Mouse (Mus musculus): Measurements from ENCODE around the gene Cyba. TPM values are rescaled to one million over a fixed set of nuclear protein-coding genes. Genes with fewer than 3 reads are reported as not detected.

The Cyba gene
- 176 and 197 TPM in 2 replicates for polyA plus RNA-seq (2015; fragmentation: Nextera tagmentation; extraction: Ambion mirVana)

DNA sequence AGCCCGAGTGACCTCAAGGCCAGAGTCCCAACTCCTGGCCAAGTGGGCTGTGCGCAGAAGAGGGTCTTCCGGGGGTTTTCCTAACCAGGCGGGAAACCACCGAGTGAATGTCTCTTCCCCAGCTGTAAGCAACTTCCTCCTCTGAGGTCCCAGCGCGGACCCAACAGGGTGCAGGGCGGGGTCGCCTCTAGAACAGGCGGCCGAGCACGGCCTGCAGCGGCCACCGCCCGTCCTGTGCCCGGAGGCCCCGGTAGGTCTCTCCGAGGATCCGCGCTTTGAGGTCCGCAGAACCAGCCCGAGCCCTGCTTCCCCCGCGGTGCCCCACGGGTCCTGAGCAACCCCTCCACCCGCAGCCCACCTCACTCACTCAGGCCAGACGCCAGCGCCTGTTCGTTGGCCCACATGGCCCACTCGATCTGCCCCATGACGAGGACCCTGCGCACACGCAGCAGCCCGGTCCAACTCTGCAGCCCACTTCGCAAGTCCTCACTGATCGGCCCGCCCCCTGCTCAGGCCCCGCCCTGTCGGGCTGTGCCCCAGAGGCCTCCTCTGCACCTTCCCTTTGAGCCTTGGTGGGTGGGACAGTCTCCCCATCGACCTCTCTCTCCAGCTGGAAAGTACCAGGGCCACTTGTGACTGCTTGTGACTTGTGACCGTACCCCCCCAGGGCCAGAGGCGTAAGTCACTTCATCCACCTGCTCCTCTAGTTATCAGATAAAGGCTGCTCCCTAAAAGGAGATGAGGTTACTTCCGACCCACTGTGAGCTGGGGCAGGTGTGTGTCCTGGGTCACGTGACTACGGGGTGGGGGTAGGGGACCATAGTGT lies at the start of gene Cyba:
Gene Cyba (minus strand): TSS at position 488 of the 826 bp plus-strand sequence.
- Histone ChIP-seq H3K4me2 (peak within 1 kb of the TSS; percentile 96), H3K4me1 (replicated peaks) (peaks cover 23% of the 10 kb centered on the region), H3K27me3 (no peaks in the 10 kb centered on the region), H3K9ac (peak within 1 kb of the TSS; percentile 78), H3K36me3 (peaks cover 14% of the 10 kb centered on the region; the same call in 1 of the 2 replicates), H3K9me3 (replicated peaks) (no peaks in the 10 kb centered on the region), H3K4me3 (peak within 1 kb of the TSS; percentile 69), H3K27ac (peak within 1 kb of the TSS; percentile 81)
- WGBS: 4% methylated on average over 45 of the region's 45 CpGs
- peak; percentile 81 for ATAC-seq (replicated peaks; ENCODE audit: insufficient number of reproducible peaks, insufficient read depth, low FRiP score, low read depth)

- Histone ChIP-seq H3K27me3 (no peaks in the 10 kb centered on the region), H3K4me1 (replicated peaks) (no peaks in the 10 kb centered on the region), H3K4me3 (no peak overlapping the region), H3K9me3 (replicated peaks) (no peaks in the 10 kb centered on the region), H3K36me3 (peaks cover 91% of the 10 kb centered on the region), H3K27ac (no peak overlapping the region), H3K4me2 (no peak overlapping the region), H3K9ac (no peak overlapping the region)
- WGBS: 89% methylated on average over 8 of the region's 8 CpGs
- no peak for ATAC-seq (replicated peaks; ENCODE audit: insufficient number of reproducible peaks, insufficient read depth, low FRiP score, low read depth)
Observed at GRCm38 (mm10) chr8:122482448-122482847, 49.7 kb upstream of the Cyba start.

- H3K4me2 ChIP-seq: peak within 1 kb of the TSS; percentile 88
- peaks cover 32% of the 10 kb centered on the region for H3K4me1 ChIP-seq (replicated peaks)
- peak within 1 kb of the TSS; percentile 97 for H3K9ac ChIP-seq
- peak within 1 kb of the TSS; percentile 86 for H3K27ac ChIP-seq
- H3K9me3 ChIP-seq (replicated peaks): no peaks in the 10 kb centered on the region
- H3K36me3 ChIP-seq: peaks cover 39% of the 10 kb centered on the region
- ATAC-seq (replicated peaks; ENCODE audit: insufficient number of reproducible peaks, insufficient read depth, low FRiP score, low read depth): peak; percentile 88
- under 1% methylated on average over 98 of the region's 103 CpGs for WGBS
- no peaks in the 10 kb centered on the region for H3K27me3 ChIP-seq
- peak within 1 kb of the TSS; percentile 98 for H3K4me3 ChIP-seq
Observed at GRCm38 (mm10) chr8:122475580-122476320, 43.0 kb upstream of the Cyba start, which contains the start of the genes Rnf166 and Ctu2. Gene Rnf166, minus strand, starts transcription at chr8:122476064. Gene Ctu2, plus strand, starts transcription at chr8:122476143.

- peak; percentile 29; the same call in 1 of the 2 replicates for ATAC-seq (replicated peaks; ENCODE audit: insufficient number of reproducible peaks, insufficient read depth, low FRiP score, low read depth)
- Histone ChIP-seq H3K27me3 (no peaks in the 10 kb centered on the region), H3K27ac (peak overlapping the region; percentile 86), H3K9me3 (replicated peaks) (no peaks in the 10 kb centered on the region), H3K9ac (peak overlapping the region; percentile 97), H3K4me1 (replicated peaks) (peaks cover 32% of the 10 kb centered on the region), H3K4me2 (peak overlapping the region; percentile 88), H3K4me3 (peak overlapping the region; percentile 98), H3K36me3 (peaks cover 34% of the 10 kb centered on the region)
- WGBS: 4% methylated on average over 16 of the region's 16 CpGs
Observed at GRCm38 (mm10) chr8:122474951-122475560, 42.3 kb upstream of the Cyba start.

DNA sequence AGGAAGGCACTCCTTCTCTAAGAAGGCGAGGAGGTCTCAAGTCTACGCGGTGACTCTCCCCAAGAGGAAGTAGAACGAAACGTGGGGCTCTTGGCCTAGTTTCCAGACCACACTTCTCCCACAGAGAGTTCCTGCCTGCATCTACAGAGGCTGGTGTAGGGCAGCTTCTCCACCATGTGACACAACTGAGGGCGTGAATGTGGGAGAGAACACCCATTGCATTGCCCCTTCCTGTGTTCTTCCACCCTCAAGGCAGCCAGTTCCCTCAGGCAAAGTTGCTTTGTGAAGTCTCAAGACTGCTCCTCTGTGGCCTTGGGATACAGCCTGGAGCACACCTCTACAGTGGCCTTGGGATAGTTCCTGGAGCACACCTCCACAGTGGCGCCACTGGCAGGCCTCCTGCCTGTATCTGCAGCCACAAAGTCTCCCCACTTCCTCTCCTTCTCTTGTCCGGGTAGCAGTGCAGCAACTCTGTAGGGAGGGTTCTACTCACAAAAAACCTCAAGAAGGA lies 41.2 kb upstream of the Cyba start:
- no peak overlapping the region for H3K27ac ChIP-seq
- no peak for ATAC-seq (replicated peaks; ENCODE audit: insufficient number of reproducible peaks, insufficient read depth, low FRiP score, low read depth)
- no peak overlapping the region for H3K9ac ChIP-seq
- peak overlapping the region; percentile 98; the same call in 1 of the 2 replicates for H3K4me3 ChIP-seq
- H3K9me3 ChIP-seq (replicated peaks): no peaks in the 10 kb centered on the region
- H3K36me3 ChIP-seq: peaks cover 25% of the 10 kb centered on the region
- no peaks in the 10 kb centered on the region for H3K27me3 ChIP-seq
- WGBS: 83% methylated on average over 8 of the region's 8 CpGs
- peak overlapping the region; percentile 88 for H3K4me2 ChIP-seq
- peaks cover 38% of the 10 kb centered on the region for H3K4me1 ChIP-seq (replicated peaks)

DNA sequence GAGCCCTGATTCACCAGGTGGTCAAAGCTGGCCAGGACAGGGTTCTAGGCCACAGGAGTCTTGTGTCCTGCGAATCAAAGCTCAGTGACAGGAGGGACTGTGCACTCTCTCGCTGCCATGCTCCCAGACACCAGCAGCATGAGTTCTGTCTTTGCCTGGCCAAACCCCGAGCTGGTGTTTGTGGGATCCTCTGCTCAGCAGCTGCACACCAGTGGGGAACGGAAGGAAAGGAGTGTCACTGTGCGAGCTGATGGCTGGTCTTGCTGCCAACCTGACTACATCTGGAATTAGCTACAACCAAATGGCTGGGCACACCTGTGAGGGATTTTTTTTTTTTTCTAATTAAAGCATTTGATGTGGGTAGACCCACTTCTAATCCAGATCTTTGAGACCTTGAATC lies 38.0 kb upstream of the Cyba start:
- WGBS: 82% methylated on average over 5 of the region's 5 CpGs
- Histone ChIP-seq H3K27ac (no peak overlapping the region), H3K27me3 (no peaks in the 10 kb centered on the region), H3K9me3 (replicated peaks) (no peaks in the 10 kb centered on the region), H3K36me3 (peaks cover 48% of the 10 kb centered on the region), H3K4me1 (replicated peaks) (peaks cover 29% of the 10 kb centered on the region), H3K4me2 (no peak overlapping the region), H3K9ac (no peak overlapping the region), H3K4me3 (no peak overlapping the region)
- ATAC-seq (replicated peaks; ENCODE audit: insufficient number of reproducible peaks, insufficient read depth, low FRiP score, low read depth): no peak

DNA sequence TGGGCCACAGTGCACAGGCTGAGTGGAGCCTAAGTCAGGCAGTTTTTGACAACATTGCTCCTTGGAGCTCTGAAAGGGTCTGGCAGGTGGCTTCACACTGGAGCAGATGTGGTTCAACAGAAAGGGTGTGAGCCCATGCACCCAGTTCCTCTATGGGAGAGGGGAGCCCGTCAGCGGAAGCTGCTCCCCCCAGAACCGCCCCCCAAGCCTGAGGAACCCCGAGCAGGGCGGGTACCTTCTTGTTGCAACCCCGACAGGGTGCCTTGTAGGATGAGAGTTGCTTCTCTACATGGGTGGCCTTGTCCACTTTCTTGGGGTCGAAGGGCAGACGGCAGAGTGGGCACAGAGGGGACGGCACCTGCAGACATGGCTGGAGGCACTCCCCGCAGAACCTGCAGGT lies 37.2 kb upstream of the Cyba start:
- no peak for ATAC-seq (replicated peaks; ENCODE audit: insufficient number of reproducible peaks, insufficient read depth, low FRiP score, low read depth)
- WGBS: 78% methylated on average over 10 of the region's 10 CpGs
- no peak overlapping the region for H3K9ac ChIP-seq

DNA sequence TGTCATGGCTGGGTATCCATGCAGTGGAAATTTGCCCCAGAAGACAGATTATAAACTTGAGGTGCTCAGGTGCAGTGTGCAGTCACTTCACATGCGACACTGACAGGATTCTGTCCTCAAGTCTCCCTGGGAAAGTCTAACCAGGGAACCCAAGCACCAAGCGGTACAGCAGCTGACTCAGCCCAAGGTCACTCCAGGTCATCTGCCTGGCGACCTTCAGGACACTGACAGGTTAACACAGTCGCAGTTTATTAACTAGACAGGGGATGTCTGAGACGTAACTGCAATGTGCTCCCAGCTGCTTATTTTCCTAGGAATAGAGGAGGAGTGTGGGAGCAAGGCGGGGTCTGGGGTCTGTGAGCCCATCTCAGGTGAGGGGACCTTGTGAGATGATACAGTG lies 36.7 kb upstream of the Cyba start:
- H3K27me3 ChIP-seq: no peaks in the 10 kb centered on the region
- no peak overlapping the region for H3K4me3 ChIP-seq
- no peak for ATAC-seq (replicated peaks; ENCODE audit: insufficient number of reproducible peaks, insufficient read depth, low FRiP score, low read depth)
- no peak overlapping the region for H3K27ac ChIP-seq
- H3K9me3 ChIP-seq (replicated peaks): no peaks in the 10 kb centered on the region
- H3K36me3 ChIP-seq: peaks cover 48% of the 10 kb centered on the region
- no peak overlapping the region for H3K9ac ChIP-seq
- H3K4me2 ChIP-seq: no peak overlapping the region
- WGBS: 71% methylated on average over 6 of the region's 6 CpGs
- peaks cover 20% of the 10 kb centered on the region for H3K4me1 ChIP-seq (replicated peaks)

More for the DNA sequence above, 37.2 kb upstream of the Cyba start:
- H3K4me2 ChIP-seq: no peak overlapping the region
- H3K27me3 ChIP-seq: no peaks in the 10 kb centered on the region
- no peaks in the 10 kb centered on the region for H3K9me3 ChIP-seq (replicated peaks)
- peaks cover 26% of the 10 kb centered on the region for H3K4me1 ChIP-seq (replicated peaks)
- no peak overlapping the region for H3K27ac ChIP-seq
- no peak overlapping the region for H3K4me3 ChIP-seq
- peaks cover 48% of the 10 kb centered on the region for H3K36me3 ChIP-seq

DNA sequence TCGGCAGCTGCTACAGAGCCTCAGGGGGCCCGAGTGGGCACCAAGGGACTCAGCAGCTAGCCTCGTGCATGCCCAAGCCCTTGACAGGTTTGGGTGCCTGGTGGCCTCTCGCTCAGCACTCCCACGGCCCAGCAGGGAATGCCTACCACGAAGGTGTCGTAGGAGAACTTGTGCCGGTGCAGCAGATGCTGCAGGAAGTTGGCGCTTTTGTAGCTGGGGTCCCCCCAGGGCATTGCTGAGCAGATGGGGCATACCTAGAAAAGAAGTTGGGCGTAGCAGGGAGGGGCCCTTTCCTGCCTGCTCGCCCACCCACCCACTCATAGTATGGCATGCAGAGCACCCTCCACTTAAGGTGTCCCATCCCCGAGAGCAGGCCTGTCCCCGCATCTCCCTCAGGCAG lies 35.1 kb upstream of the Cyba start:
- Histone ChIP-seq H3K4me2 (no peak overlapping the region), H3K9ac (no peak overlapping the region), H3K27ac (no peak overlapping the region), H3K4me3 (no peak overlapping the region), H3K4me1 (replicated peaks) (peaks cover 16% of the 10 kb centered on the region), H3K27me3 (no peaks in the 10 kb centered on the region), H3K9me3 (replicated peaks) (no peaks in the 10 kb centered on the region), H3K36me3 (peaks cover 36% of the 10 kb centered on the region)
- ATAC-seq (replicated peaks; ENCODE audit: insufficient number of reproducible peaks, insufficient read depth, low FRiP score, low read depth): no peak
- 86% methylated on average over 13 of the region's 13 CpGs for WGBS

GRCm38 (mm10) chr8:122464985-122465384 lies 32.3 kb upstream of the Cyba start:
- H3K9ac ChIP-seq: no peak overlapping the region
- H3K27ac ChIP-seq: no peak overlapping the region
- H3K36me3 ChIP-seq: peaks cover 33% of the 10 kb centered on the region
- no peak overlapping the region for H3K4me2 ChIP-seq
- WGBS: 59% methylated on average over 7 of the region's 7 CpGs
- H3K27me3 ChIP-seq: peaks cover 9% of the 10 kb centered on the region
- no peaks in the 10 kb centered on the region for H3K9me3 ChIP-seq (replicated peaks)
- peaks cover 36% of the 10 kb centered on the region for H3K4me1 ChIP-seq (replicated peaks)
- ATAC-seq (replicated peaks; ENCODE audit: insufficient number of reproducible peaks, insufficient read depth, low FRiP score, low read depth): no peak
- H3K4me3 ChIP-seq: no peak overlapping the region
